8 mouse cellular contexts compared by ENCODE assay signal in the genomic region with DNA sequence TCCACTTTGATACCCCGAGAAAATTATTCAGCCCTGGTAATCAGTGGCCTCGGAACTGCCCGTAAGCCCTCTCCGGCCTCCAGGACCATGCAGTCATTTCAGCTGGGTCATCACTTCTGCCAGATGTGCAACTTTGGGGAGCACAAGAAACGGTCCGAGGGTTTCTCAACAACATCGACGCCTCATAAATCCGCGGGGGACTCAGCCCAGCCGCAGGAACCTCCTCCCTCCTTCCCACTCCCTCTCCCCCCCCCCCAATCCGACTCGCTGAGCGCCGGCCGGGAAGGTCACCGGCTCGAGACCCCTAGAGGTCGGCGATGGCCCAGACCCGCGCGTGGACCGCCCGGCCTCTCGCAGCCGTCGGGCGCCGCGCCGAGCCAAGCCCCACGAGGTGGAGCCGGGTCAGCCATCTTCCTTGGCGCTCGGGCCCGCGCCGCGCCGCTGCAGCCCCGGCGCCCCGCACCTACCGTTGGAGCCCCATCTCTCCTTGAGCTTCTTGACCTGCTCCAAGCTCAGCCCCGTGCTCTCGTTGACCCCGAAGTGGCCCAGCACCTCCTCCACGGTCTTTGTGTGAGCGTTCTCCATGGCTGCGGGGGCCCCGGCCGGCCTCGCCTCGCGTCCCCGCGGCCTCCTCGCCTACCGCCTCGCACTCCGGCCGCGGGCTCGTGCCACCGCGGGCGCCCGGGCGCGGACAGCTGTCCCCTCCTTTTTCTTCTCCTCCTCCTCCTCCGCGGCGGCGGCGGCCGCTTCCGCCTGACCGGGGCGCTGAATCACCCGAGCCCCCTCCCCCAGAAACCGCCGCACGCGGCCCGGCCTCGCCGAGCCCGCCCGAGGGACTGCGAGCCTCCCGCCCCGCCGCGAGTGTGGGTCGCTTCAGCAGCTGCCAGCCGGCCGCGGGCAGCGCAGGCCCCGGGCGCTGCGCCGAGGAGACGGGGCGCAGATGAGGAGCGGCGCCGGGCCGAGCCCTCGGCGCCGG. TPM values are rescaled to one million over a fixed set of nuclear protein-coding genes. Genes with fewer than 3 reads are reported as not detected.
A peak's percentile ranks its signal among the peaks of the same experiment; 100 is the strongest.
DNase-seq lines count a peak whose midpoint lies in the region; ATAC-seq and TF ChIP-seq lines count a peak whose summit lies in the region.

No protein-coding gene starts in this region.

- H3K4me1 ChIP-seq in E14TG2a.4 (replicated peaks; ENCODE audit: low read depth, low read length), result peaks cover 75% of the 10 kb centered on the region
- no peaks in the 10 kb centered on the region; the same call in 1 of the 2 replicates for H3K4me1 ChIP-seq in bone marrow, adult 2 months (ENCODE audit: control insufficient read depth, insufficient read depth, low read length)
- H3K4me1 ChIP-seq in embryonic fibroblast, embryonic 13.5 days (ENCODE audit: control insufficient read depth, insufficient read depth, low read length), result peaks cover 5% of the 10 kb centered on the region
- H3K4me1 ChIP-seq in lung, embryonic 16.5 days (replicated peaks; ENCODE audit: control insufficient read depth, insufficient read depth, low read length), result peaks cover 24% of the 10 kb centered on the region
- peaks cover 5% of the 10 kb centered on the region for H3K4me1 ChIP-seq in olfactory bulb, adult 2 months (ENCODE audit: control insufficient read depth, insufficient read depth, low read length)

- H3K27ac ChIP-seq in bone marrow, adult 2 months (ENCODE audit: control insufficient read depth, insufficient read depth, low read depth, low read length, poor library complexity), result peak overlapping the region; percentile 96
- H3K27ac ChIP-seq in embryonic fibroblast, embryonic 13.5 days (ENCODE audit: insufficient read depth, low read length), result peak overlapping the region; percentile 97
- H3K27ac ChIP-seq in layer of hippocampus, adult 2 months, result peak overlapping the region; percentile 97
- peak overlapping the region; percentile 98 for H3K27ac ChIP-seq in lung, embryonic 16.5 days (ENCODE audit: low read length)
- H3K27ac ChIP-seq in olfactory bulb, adult 2 months (ENCODE audit: insufficient read depth, low read depth, low read length), result peak overlapping the region; percentile 86

- no peak for TF ChIP-seq POLR2A in bone marrow, adult 2 months (IDR thresholded peaks at IDR 0.05; ENCODE audit: borderline replicate concordance, control insufficient read depth, low read depth, low read length)
- peak; percentile 33; the same call in 1 of the 2 replicates for TF ChIP-seq POLR2A in embryonic fibroblast, embryonic 13.5 days (IDR thresholded peaks at IDR 0.05; ENCODE audit: low read depth, low read length)
- TF ChIP-seq POLR2A in olfactory bulb, adult 2 months (IDR thresholded peaks at IDR 0.05; ENCODE audit: insufficient read depth, low read depth, low read length), result no peak

- TF ChIP-seq CTCF in E14TG2a.4 (conservative IDR thresholded peaks at IDR 0.05; ENCODE audit: low read length), result no peak
- no peak for TF ChIP-seq CTCF in bone marrow, adult 2 months (IDR thresholded peaks at IDR 0.05; ENCODE audit: control insufficient read depth, insufficient read depth, low read length)
- no peak for TF ChIP-seq CTCF in embryonic fibroblast, embryonic 13.5 days (IDR thresholded peaks at IDR 0.05; ENCODE audit: borderline replicate concordance, insufficient read depth, low read length)
- no peak for TF ChIP-seq CTCF in layer of hippocampus, adult 2 months (conservative IDR thresholded peaks at IDR 0.05)
- 0 out of 2 replicates have a peak, but pooled peaks have one; percentile 6 for TF ChIP-seq CTCF in olfactory bulb, adult 2 months (IDR thresholded peaks at IDR 0.05; ENCODE audit: insufficient read depth, low read depth, low read length)

- ATAC-seq in lung, embryonic 16.5 days (ENCODE audit: low read depth), result peak; percentile 42

- peaks cover 2% of the 10 kb centered on the region for H3K9me3 ChIP-seq in E14TG2a.4 (ENCODE audit: low read length)
- H3K9me3 ChIP-seq in lung, embryonic 16.5 days (ENCODE audit: control insufficient read depth, low read length), result peaks cover 2% of the 10 kb centered on the region; the same call in 1 of the 2 replicates

- H3K9ac ChIP-seq in lung, embryonic 16.5 days (ENCODE audit: low read length), result peak overlapping the region; percentile 99

- intact Hi-C loops in heart, postnatal 10 days (cut with DNase I), result loop anchor here (1.0 kb wide), 1 partner anchor 120 kb away; no protein-coding TSS in a partner anchor

- DNase-seq in heart, postnatal 10 days, result peak; percentile 40 to 76
- DNase-seq in layer of hippocampus, adult 2 months (ENCODE audit: low spot score in 2 of 2), result peak in 1 of 2 experiments; percentile 35
- peak; percentile 59 for DNase-seq in urinary bladder, postnatal 14 days (ENCODE audit: low spot score)

- H3K4me3 ChIP-seq in E14TG2a.4 (replicated peaks; ENCODE audit: low read length), result peak overlapping the region; percentile 91
- H3K4me3 ChIP-seq in bone marrow, adult 2 months (replicated peaks; ENCODE audit: control insufficient read depth, low read depth, low read length), result peak overlapping the region; percentile 99
- H3K4me3 ChIP-seq in embryonic fibroblast, embryonic 13.5 days (ENCODE audit: insufficient read depth, low read length), result peak overlapping the region; percentile 95
- H3K4me3 ChIP-seq in layer of hippocampus, adult 2 months, result peak overlapping the region; percentile 81
- peak overlapping the region; percentile 97 for H3K4me3 ChIP-seq in lung, embryonic 16.5 days (ENCODE audit: low read length)
- H3K4me3 ChIP-seq in olfactory bulb, adult 2 months (ENCODE audit: insufficient read depth, low read depth, low read length), result peak overlapping the region; percentile 85

- peaks cover 41% of the 10 kb centered on the region for H3K36me3 ChIP-seq in E14TG2a.4 (ENCODE audit: insufficient read depth, low read length)
- H3K36me3 ChIP-seq in lung, embryonic 16.5 days (ENCODE audit: control insufficient read depth, insufficient read depth, low read length), result peaks cover 3% of the 10 kb centered on the region; the same call in 1 of the 2 replicates

- no peaks in the 10 kb centered on the region for H3K27me3 ChIP-seq in E14TG2a.4 (ENCODE audit: insufficient read depth, low read length)
- no peaks in the 10 kb centered on the region for H3K27me3 ChIP-seq in lung, embryonic 16.5 days (ENCODE audit: control insufficient read depth, insufficient read depth, low read depth, low read length)

- H3K4me2 ChIP-seq in lung, embryonic 16.5 days (ENCODE audit: low read depth, low read length), result peak overlapping the region; percentile 72

- under 1% methylated on average over 110 of the region's 113 CpGs for WGBS in bone marrow, adult 2 months
- WGBS in lung, embryonic 16.5 days, result 0% methylated on average over 87 of the region's 113 CpGs
- WGBS in olfactory bulb, adult 2 months, result under 1% methylated on average over 113 of the region's 113 CpGs

RNA-seq across cellular contexts. Expression of a gene that starts 0.6 kb away (rescaled TPM):
- polyA plus RNA-seq in bone marrow, adult 2 months (2011; ENCODE audit: insufficient read depth, insufficient read length, low replicate concordance, missing spikeins), result 19.9 and 35.8 TPM in 2 replicates
- polyA plus RNA-seq in embryonic fibroblast, embryonic 13.5 days (2011; ENCODE audit: insufficient read length, low read depth, missing spikeins), result 176 and 187 TPM in 2 replicates
- total RNA-seq in heart, postnatal 10 days (2021), result 1,000 to 10,000 TPM; 7,820 to 7,948 TPM
- 100 to 1,000 TPM; 588 to 630 TPM for total RNA-seq in layer of hippocampus, adult 2 months (2021)
- 28.8 TPM in 2 replicates for polyA plus RNA-seq in lung, embryonic 16.5 days (2015; fragmentation: Nextera tagmentation; extraction: Ambion mirVana)
- polyA plus RNA-seq in olfactory bulb, adult 2 months (2012; ENCODE audit: insufficient read depth, insufficient read length, low replicate concordance, missing spikeins), result 113 and 352 TPM in 2 replicates
